Mouse (Mus musculus): Measurements from ENCODE around the gene Flvcr2.

- TF ChIP-seq CTCF (IDR thresholded peaks at IDR 0.05; ENCODE audit: borderline replicate concordance, control insufficient read depth, extremely low read depth, insufficient read depth, low read length, poor library complexity) (no peak), POLR2A (IDR thresholded peaks at IDR 0.05; ENCODE audit: control insufficient read depth, extremely low read depth, insufficient read depth, low read length, poor library complexity) (no peak)
Measured at GRCm38 (mm10) chr12:85747343-85747742, 1.0 kb downstream of the Flvcr2 start.

Data from thymus, adult 2 months (tissue).